In genomic region chr6:67123071-67123470, GRCm38 (mm10) we compare ENCODE assay signal across 12 mouse cellular contexts.
"Had no signal": no experiment of that assay in that cellular context is flagged by ENCODE, and none has a peak within 500 bp of the region (broad histone marks: within the 10 kb centered on the region; RNA-seq: fewer than 3 reads in every experiment).

No protein-coding gene starts in this region.

- DNase-seq: gastrocnemius, adult 2 months; gastrocnemius, postnatal 10 days; gastrocnemius, postnatal 25 days; heart, postnatal 10 days; heart, postnatal 4 days; kidney, adult 18-20 months; kidney, adult 8-10 months; kidney, postnatal 10 days; kidney, postnatal 25 days; kidney, postnatal 4 days; liver; liver, embryonic 13.5 days had no signal
